Mouse (Mus musculus) lung, postnatal 0 days (tissue): Measurements from ENCODE around the gene Omt2b. TPM values are rescaled to one million over a fixed set of nuclear protein-coding genes. Genes with fewer than 3 reads are reported as not detected.

Experiments
- ATAC-seq: fragments of 200-750 bp; cut with Nextera tagmentation; 2 replicates; pipeline ENCODE4 v1.8.0; 2017; ENCODE audit warnings: moderate library complexity
- DNase-seq: peaks from one replicate; pipeline ENCODE4 v3.0.0-alpha.2; 2016; ENCODE audit warnings: low spot score
- H3K27ac ChIP-seq: fragments of 300-500 bp; sonication (generic); 2 replicates; pipeline ENCODE4 v1.5.1; 2014; ENCODE audit warnings: antibody characterized with exemption, mild to moderate bottlenecking, low read length, mixed read lengths
- H3K27me3 ChIP-seq: fragments of 300-500 bp; sonication (generic); replicated peaks from 2 replicates; pipeline ENCODE4 v1.6.1; 2014; ENCODE audit warnings: low read length, mixed read lengths; ENCODE audit not compliant: insufficient read depth
- H3K36me3 ChIP-seq: fragments of 300-500 bp; sonication (generic); 2 replicates; pipeline ENCODE4 v1.6.1; 2014; ENCODE audit warnings: low read length, mixed read lengths; ENCODE audit not compliant: insufficient read depth
- H3K4me1 ChIP-seq: fragments of 300-500 bp; sonication (generic); 2 replicates; pipeline ENCODE4 v1.6.1; 2014; ENCODE audit warnings: antibody characterized with exemption, low read depth, low read length, mixed read lengths; ENCODE audit not compliant: insufficient read depth
- H3K4me2 ChIP-seq: fragments of 300-500 bp; sonication (generic); replicated peaks from 2 replicates; pipeline ENCODE4 v1.6.1; 2014; ENCODE audit warnings: low read depth, mild to moderate bottlenecking, low read length, moderate library complexity, mixed read lengths
- H3K4me3 ChIP-seq: fragments of 300-500 bp; sonication (generic); 2 replicates; pipeline ENCODE4 v1.5.1; 2014; ENCODE audit warnings: low read depth, low read length
- H3K9ac ChIP-seq: fragments of 300-500 bp; sonication (generic); replicated peaks from 2 replicates; pipeline ENCODE4 v1.6.1; 2014; ENCODE audit warnings: low read depth, mild to moderate bottlenecking
- H3K9me3 ChIP-seq: fragments of 300-500 bp; sonication (generic); 2 replicates; pipeline ENCODE4 v1.6.1; 2016; ENCODE audit warnings: low read length, mixed read lengths
- CTCF ChIP-seq: IDR thresholded peaks from 2 replicates; pipeline ENCODE4 v1.5.1; 2016; ENCODE audit warnings: antibody characterized with exemption, mild to moderate bottlenecking
- EP300 ChIP-seq: IDR thresholded peaks from 2 replicates; pipeline ENCODE4 v1.6.1; 2016; ENCODE audit warnings: antibody characterized with exemption, mild to moderate bottlenecking, control low read depth
- WGBS: fragments of 180-500 bp; shearing (Covaris S2); extraction: QIAGEN DNeasy Blood & Tissue Kit; methylation state at CpG from one replicate; pipeline ENCODE4 v1.1.7; 2014; 5-methylcytosine and 5-hydroxymethylcytosine counted together
- polyA plus RNA-seq: library from polyadenylated mRNA; unstranded; fragments of >200 nt; fragmentation: Nextera tagmentation; extraction: Ambion mirVana; gene quantifications from 2 replicates; pipeline ENCODE4 v1.2.1, GENCODE M21; 2015

The Omt2b gene
- polyA plus RNA-seq, 1 experiment from 2014 or later, result not detected

DNA sequence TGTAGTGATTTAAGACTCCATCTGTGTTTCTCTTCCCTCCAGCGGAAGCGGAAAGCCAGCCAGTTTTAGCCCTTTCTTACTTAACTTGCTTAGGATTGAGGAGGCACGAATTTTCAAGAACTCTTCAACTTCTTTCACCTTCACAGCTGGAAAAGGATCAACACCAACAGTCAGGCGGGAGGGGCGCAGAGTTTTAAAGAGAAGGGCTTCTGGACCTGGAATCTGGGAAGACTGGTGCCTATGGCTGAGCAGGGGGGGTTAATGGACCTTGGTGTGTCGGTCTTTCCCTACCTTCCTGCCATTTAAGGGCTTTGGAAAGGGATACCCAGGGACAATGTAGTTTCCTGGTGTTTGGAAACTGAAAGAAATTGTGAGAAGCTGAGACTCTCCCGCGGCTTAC lies 50.2 kb downstream of the Omt2b start:
- DNase-seq (no peak), ATAC-seq (no peak)
- 40% methylated on average over 8 of the region's 8 CpGs for WGBS
- Histone ChIP-seq H3K4me3 (0 out of 2 replicates have a peak overlapping the region, but pooled peaks have one; percentile 9), H3K9me3 (no peaks in the 10 kb centered on the region), H3K4me1 (peaks cover 7% of the 10 kb centered on the region; the same call in 1 of the 2 replicates), H3K27me3 (no peaks in the 10 kb centered on the region), H3K4me2 (peak overlapping the region; percentile 50), H3K36me3 (no peaks in the 10 kb centered on the region), H3K27ac (no peak overlapping the region), H3K9ac (no peak overlapping the region)
- TF ChIP-seq CTCF (no peak), EP300 (no peak)

DNA sequence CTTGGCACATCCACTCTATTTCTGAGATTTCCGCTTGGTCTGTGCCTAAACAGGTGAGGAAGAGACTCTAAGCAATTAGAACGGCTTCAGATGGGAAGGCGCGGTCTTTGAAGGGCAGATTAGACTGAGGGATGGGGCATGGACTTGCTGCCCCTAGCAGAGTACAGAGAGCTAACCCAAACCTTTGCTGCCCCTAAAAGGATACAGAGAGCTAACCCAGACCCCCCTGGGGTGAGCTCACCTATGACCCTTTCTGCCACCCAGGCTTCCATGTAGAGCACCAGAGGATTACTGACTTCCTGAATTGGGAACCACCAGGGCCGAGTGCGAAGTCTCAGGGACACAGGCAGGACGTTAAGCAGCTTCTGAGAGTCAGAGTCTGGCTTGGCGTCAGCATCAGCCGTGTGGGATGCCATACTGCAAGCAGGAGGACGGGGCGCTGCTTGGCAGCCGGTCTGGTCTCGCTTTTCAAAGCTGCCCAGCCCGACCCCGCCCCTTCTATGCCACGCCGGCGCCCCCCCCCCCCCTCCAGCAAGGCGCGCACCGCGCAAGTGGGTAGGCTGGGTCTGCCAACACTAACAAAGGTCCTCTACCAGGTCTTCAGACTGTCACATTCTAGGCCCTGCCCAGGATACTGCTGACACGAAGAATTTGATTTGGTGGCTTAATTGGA lies 50.9 kb downstream of the Omt2b start, which contains the start of gene Ooep:
Gene Ooep (minus strand): TSS at position 613 of the 673 bp plus-strand sequence.
- peak within 1 kb of the TSS; percentile 50 for H3K4me2 ChIP-seq
- DNase-seq, result peak; percentile 59
- ATAC-seq, result peak; percentile 87
- peak within 1 kb of the TSS; percentile 14 for H3K4me3 ChIP-seq
- H3K36me3 ChIP-seq, result no peaks in the 10 kb centered on the region
- H3K27me3 ChIP-seq, result no peaks in the 10 kb centered on the region
- TF ChIP-seq EP300, result no peak
- TF ChIP-seq CTCF, result peak; percentile 21
- H3K9ac ChIP-seq, result no peak within 1 kb of the TSS
- peaks cover 7% of the 10 kb centered on the region; the same call in 1 of the 2 replicates for H3K4me1 ChIP-seq
- WGBS, result 6% methylated on average over 20 of the region's 23 CpGs
- no peaks in the 10 kb centered on the region for H3K9me3 ChIP-seq
- H3K27ac ChIP-seq, result no peak within 1 kb of the TSS

Other genes with a start within 250 kb of the Omt2b start
- gene Fbxo9, start 218.5 kb upstream of the Omt2b start, polyA plus RNA-seq, result 55.1 and 59.9 TPM in 2 replicates
- gene Ick, start 218.4 kb upstream of the Omt2b start, polyA plus RNA-seq, result 19.3 and 23.0 TPM in 2 replicates
- 107 and 112 TPM in 2 replicates for gene Gsta4, start 144.8 kb upstream of the Omt2b start, polyA plus RNA-seq
- 0.97 and 1.2 TPM in 2 replicates for gene Gsta1, start 96.9 kb upstream of the Omt2b start, polyA plus RNA-seq
- gene Gm3776, start 70.5 kb upstream of the Omt2b start, polyA plus RNA-seq, result 0.51 and 0.62 TPM in 2 replicates
- 0.29 and 0.68 TPM in 2 replicates for gene Gm10639, start 37.7 kb upstream of the Omt2b start, polyA plus RNA-seq
- not detected in 2 replicates for gene Omt2a, start 12.8 kb upstream of the Omt2b start, polyA plus RNA-seq
- gene Gsta2, start 28.2 kb downstream of the Omt2b start, polyA plus RNA-seq, result 4.8 and 4.9 TPM in 2 replicates
- 0.71 and 0.81 TPM in 2 replicates for gene Dppa5a, start 40.6 kb downstream of the Omt2b start, polyA plus RNA-seq
- gene Ooep, start 51.1 kb downstream of the Omt2b start, polyA plus RNA-seq, result 3.3 and 4.1 TPM in 2 replicates
- 0.05 TPM in 1 of 2 replicates, not detected in the other for gene Ddx43, start 68.2 kb downstream of the Omt2b start, polyA plus RNA-seq
- 0.86 TPM in 2 replicates for gene Cgas, start 115.6 kb downstream of the Omt2b start, polyA plus RNA-seq
- gene Mto1, start 120.6 kb downstream of the Omt2b start, polyA plus RNA-seq, result 11.2 and 12.2 TPM in 2 replicates
- gene Gm17324, start 121.2 kb downstream of the Omt2b start, polyA plus RNA-seq, result 0.80 and 0.88 TPM in 2 replicates
- gene Eef1a1, start 161.6 kb downstream of the Omt2b start, polyA plus RNA-seq, result 2,930 and 3,003 TPM in 2 replicates